Comparison of ENCODE assay signal across 19 mouse cellular contexts in genomic region chr16:85030810-85031209, GRCm38 (mm10).
"Had no signal": no experiment of that assay in that cellular context is flagged by ENCODE, and none has a peak within 500 bp of the region (broad histone marks: within the 10 kb centered on the region; RNA-seq: fewer than 3 reads in every experiment).

No protein-coding gene starts in this region.

- H3K27ac ChIP-seq: liver, embryonic 15.5 days; lung, embryonic 15.5 days; macrophage; midbrain, embryonic 12.5 days; neural tube, embryonic 13.5 days; stomach, embryonic 15.5 days; stomach, postnatal 0 days had no signal

- H3K27me3 ChIP-seq: liver, embryonic 15.5 days; lung, embryonic 15.5 days; megakaryocyte, embryonic 14.5 days; midbrain, embryonic 12.5 days; neural tube, embryonic 13.5 days; stomach, embryonic 15.5 days had no signal

- H3K4me2 ChIP-seq: liver, embryonic 15.5 days; lung, embryonic 15.5 days; midbrain, embryonic 12.5 days; neural tube, embryonic 13.5 days; stomach, embryonic 15.5 days had no signal

- H3K4me1 ChIP-seq: liver, embryonic 15.5 days; lung, embryonic 15.5 days; megakaryocyte, embryonic 14.5 days; midbrain, embryonic 12.5 days; stomach, embryonic 15.5 days had no signal

- H3K9ac ChIP-seq: liver, embryonic 15.5 days; liver, postnatal 0 days; lung, embryonic 15.5 days; midbrain, embryonic 12.5 days; neural tube, embryonic 13.5 days; stomach, embryonic 15.5 days had no signal

- ATAC-seq: liver, postnatal 0 days; lung, postnatal 0 days; midbrain, embryonic 16.5 days had no signal

- DNase-seq: liver, postnatal 0 days; lung, adult 2 months; lung, postnatal 14 days; lung, postnatal 36 days; midbrain, embryonic 14.5 days; right cerebral cortex, postnatal 14 days; thymus, adult 2 months; thymus, postnatal 25 days; thymus, postnatal 4 days had no signal

- H3K4me3 ChIP-seq: liver, embryonic 15.5 days; lung, embryonic 15.5 days; megakaryocyte, embryonic 14.5 days; midbrain, embryonic 12.5 days; neural tube, embryonic 13.5 days; stomach, embryonic 15.5 days had no signal

- H3K9me3 ChIP-seq: liver, embryonic 15.5 days; lung, embryonic 15.5 days; midbrain, embryonic 12.5 days; neural tube, embryonic 13.5 days; stomach, embryonic 15.5 days had no signal

- H3K36me3 ChIP-seq: liver, embryonic 15.5 days had no signal
